Mouse (Mus musculus) testis, postnatal 10 days (tissue): ENCODE measurements at regions not wholly inside any gene's neighbourhood (a gene's known extent, or its start where the extent isn't known, plus 50 kb on each side); places are given as distances from the start of the nearest gene placed in this dataset.
A peak's percentile ranks its signal among the peaks of the same experiment; 100 is the strongest.
"Not testable (repeated sequence)": the region's sequence is repeated elsewhere in the genome, so short reads cannot be mapped to it uniquely, and the experiment has no call there.

Source experiments
- DNase-seq: peaks from one replicate; pipeline ENCODE4 v3.0.0; 2021; ENCODE audit warnings: low spot score

- DNase-seq = no peak
Observed at GRCm38 (mm10) chr8:39833251-39833650, 841.6 kb upstream of the Adam24 start.

- DNase-seq = no peak
Observed at GRCm38 (mm10) chr8:39846854-39847253, 828.0 kb upstream of the Adam24 start.

GRCm38 (mm10) chr8:39862544-39862943 is 812.3 kb upstream of the Adam24 start:
- DNase-seq = no peak

GRCm38 (mm10) chr8:39902251-39902650 is 772.6 kb upstream of the Adam24 start:
- no peak for DNase-seq

DNA sequence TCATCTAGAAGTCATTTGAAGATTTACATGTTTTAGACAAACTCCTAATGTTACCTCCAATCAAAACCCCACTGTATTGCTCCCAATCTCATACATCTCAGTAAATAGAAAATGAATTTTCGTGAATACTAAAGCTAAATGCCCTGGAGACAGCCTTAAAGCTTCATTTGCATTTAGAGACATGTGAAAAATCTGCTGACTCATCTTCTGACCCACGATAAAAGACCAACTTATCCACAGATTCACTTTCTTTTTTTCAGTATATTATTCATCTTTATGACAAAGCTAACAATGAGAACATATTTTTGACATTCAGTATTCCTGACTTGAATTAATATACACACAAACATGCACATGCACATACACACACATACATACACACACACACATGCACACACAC is 762.0 kb upstream of the Adam24 start:
- no peak for DNase-seq

DNA sequence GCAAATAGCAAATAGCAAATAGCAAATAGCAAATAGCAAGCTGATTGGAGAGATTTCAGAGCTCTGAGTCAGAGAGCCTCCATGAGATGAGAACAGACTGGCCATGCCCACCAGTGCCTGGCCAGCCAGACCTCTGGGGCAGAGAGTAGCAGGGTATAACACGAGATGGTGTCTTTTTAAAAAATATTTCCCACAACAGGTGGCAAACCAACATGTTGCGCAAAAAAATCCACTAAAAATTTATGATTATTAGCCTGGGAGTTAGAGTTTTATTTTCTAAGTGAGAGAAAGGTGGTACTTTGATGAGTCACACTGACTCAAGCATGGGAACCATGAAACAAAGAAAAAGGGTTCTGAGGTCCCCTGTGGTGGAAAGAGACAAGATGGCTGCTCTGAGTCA is 753.5 kb upstream of the Adam24 start:
- DNase-seq = no peak

- DNase-seq = no peak
Observed at GRCm38 (mm10) chr8:39923741-39924140, 751.1 kb upstream of the Adam24 start.

DNA sequence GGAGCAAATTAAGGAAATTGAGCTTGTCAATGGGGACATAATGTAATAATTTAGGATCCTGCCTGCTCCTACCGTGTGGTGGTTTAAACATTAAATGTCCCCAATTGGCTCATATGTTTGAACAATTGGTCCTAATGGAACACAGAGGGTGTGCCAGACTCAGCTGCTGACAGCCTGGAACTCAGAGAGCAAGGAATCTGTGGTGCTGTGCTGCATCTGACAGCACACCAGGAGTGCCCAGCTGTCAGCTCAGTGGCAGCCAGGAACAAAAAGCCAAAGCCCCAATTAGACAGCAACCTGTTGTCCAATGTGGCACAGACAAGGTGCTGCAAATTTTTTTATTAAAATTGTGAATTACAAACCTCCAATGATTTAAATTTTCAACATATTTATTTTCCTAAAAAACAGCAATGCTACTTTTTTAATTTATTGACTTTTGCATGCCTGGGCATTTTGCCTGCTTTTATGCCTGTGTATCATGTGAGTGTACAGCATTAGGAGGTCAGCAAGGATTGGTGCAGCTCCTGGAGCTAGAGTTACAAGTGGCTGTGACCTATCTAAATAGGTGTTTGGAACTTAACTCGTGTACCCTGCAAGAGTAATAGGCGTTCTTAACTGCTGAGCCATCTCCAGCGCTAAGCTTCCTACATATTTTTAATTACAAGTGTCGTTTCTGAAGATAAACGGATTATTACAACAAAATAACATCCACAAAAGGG is 724.5 kb upstream of the Adam24 start:
- no peak for DNase-seq

DNA sequence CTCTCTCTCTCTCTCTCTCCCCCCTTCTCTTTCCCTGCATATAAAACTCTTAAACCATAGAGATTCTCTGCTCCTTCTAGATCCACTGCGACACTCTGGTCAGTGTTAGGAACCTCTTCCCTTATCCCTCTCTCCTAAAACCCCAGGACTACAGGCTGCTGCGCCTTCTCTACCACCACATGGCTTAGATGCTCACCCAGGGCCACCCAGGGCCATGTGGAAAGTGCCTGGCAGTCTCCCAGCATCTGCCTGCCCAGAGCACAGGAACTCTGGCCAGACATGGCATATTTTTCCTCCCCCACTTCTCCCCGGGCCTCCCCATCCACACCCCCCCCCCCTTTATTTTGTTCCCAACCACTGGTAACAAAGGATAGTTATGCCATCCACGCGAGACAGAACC is 720.4 kb upstream of the Adam24 start:
- DNase-seq = no peak

DNA sequence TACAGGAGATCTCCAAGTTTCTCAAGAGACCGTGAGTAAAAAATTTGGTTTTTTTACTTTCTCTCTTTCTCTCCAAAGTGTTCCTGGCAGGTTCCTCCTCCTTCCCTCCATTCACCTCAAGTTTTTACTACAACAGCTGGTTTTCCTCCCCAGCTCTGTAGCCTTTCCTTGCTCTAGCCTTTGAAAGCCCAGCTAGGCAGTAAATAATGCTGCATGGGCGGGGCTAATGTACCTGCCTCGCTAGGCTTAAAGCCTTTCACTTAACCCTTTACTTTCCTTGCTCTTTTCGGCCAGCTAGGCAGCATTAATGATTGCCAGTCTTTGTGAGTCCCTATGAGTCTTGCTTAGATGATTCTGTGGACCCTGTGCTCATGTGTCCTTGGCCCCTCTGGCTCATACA is 720.0 kb upstream of the Adam24 start:
- no peak for DNase-seq

- no peak for DNase-seq
Observed at GRCm38 (mm10) chr8:40005207-40005837, 669.6 kb upstream of the Adam24 start.

GRCm38 (mm10) chr8:40019281-40019943 is 655.5 kb upstream of the Adam24 start:
- DNase-seq = no peak

- no peak for DNase-seq
Observed at GRCm38 (mm10) chr8:40064145-40064544, 610.7 kb upstream of the Adam24 start.

DNA sequence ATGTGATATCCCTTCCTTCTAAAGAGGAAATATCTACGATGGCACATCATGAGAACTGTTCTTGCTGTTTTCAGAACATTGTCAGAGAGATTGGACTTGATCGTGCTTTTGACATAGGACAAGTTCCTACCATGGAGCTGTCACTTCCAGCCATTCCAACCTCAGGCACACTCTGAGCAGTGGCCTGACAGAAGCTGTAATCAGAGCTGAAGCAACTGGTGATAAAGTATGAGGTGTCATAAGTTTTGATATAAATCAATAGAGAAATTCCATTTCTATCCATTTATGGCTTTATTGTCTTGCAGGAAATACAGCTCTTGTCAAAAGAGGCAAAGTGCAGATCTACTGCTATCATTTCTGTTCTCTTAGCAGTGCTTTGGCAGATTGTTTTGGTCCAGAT is 603.7 kb upstream of the Adam24 start:
- DNase-seq = no peak

DNA sequence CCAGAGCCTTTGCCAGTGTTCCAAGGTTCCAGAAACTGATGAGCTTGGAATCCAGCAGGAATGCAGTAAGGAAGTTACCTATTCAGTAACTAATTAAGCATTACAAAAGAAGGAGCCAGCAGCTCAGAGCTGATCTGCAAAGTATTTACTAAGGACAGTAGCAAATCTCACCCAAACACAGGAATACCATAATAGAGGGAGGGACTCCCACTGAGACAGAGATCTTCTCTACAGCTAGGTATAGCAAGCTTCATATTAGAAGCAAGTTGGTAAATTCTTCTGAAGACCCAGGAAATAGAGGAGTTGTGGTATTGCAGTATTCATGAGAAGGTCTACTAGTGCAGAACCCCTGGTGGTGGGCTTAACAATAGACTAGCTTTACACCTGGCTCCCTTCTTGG is 593.9 kb upstream of the Adam24 start:
- not testable (repeated sequence) for DNase-seq

- DNase-seq = no peak
Observed at GRCm38 (mm10) chr8:40084129-40084528, 590.7 kb upstream of the Adam24 start.

DNA sequence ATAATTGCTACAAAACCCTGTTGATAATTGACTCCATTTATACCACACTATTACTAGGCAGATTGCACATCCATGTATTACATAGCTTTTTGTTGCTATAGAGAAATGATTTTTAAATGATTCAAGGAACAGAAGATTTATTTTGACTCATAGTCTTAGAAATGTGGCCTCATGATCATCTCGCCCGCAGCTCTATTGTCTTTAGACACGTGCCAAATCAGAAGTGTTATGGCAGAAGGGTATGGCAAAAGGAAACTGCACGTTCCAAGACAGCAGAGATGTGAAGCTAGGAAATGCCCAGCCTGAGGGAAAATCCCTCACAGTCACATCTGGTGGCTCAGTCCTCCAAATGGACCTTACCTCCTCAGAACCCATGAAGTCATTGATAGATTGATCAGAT is 585.5 kb upstream of the Adam24 start:
- DNase-seq = no peak

GRCm38 (mm10) chr8:40124402-40124801 is 550.5 kb upstream of the Adam24 start:
- no peak for DNase-seq

DNA sequence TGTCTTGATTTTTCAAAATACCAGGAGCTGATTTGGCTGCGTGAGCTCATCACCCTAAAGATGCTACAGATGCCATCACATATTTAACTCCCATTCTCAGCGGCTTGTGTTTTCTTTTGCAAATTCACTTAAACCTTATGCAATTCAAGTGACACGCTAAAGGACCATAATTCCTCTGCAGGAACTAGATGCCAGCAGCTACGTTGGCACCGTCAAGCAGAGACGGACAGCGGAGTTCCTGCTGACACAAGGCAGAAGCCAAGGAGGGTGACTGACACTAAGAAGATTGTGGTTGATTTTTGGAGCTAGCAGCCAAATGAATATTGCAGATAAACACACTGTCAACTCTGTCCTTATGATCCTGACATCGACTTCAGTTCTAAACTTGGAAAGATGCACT is 547.7 kb upstream of the Adam24 start:
- no peak for DNase-seq

- no peak for DNase-seq
Observed at GRCm38 (mm10) chr8:40132662-40133257, 542.1 kb upstream of the Adam24 start.

- peak; percentile 78 for DNase-seq
Observed at GRCm38 (mm10) chr8:40150911-40151797, 523.7 kb upstream of the Adam24 start.

- DNase-seq = no peak
Observed at GRCm38 (mm10) chr8:40152451-40152850, 522.4 kb upstream of the Adam24 start.
